Mouse (Mus musculus): ENCODE measurements around the gene Galk1. TPM values are rescaled to one million over a fixed set of nuclear protein-coding genes. Genes with fewer than 3 reads are reported as not detected.

The Galk1 gene
- polyA plus RNA-seq, 1 experiment from 2014 or later: 128 TPM

- Histone ChIP-seq H3K36me3 (ENCODE audit: control insufficient read depth, insufficient read depth, low read length) (no peaks in the 10 kb centered on the region), H3K4me3 (ENCODE audit: control insufficient read depth in 1 of 2, insufficient read depth in 1 of 2, low read depth in 1 of 2, low read length in 2 of 2) (no peak overlapping the region), H3K27ac (replicated peaks in 1 of 2; ENCODE audit: control insufficient read depth in 1 of 2, insufficient read depth in 1 of 2, low read depth in 2 of 2, low read length in 2 of 2) (no peak overlapping the region), H3K4me1 (ENCODE audit: control insufficient read depth in 2 of 2, insufficient read depth in 2 of 2, low read length in 2 of 2) (no peaks in the 10 kb centered on the region), H3K27me3 (ENCODE audit: control insufficient read depth, insufficient read depth, low read length) (peaks cover 9% of the 10 kb centered on the region), H3K9ac (ENCODE audit: low read length) (no peak overlapping the region), H3K4me2 (ENCODE audit: low read length) (no peak overlapping the region), H3K9me3 (ENCODE audit: control insufficient read depth, low read length) (no peaks in the 10 kb centered on the region)
- WGBS: 72% methylated on average over 8 of the region's 8 CpGs
- ATAC-seq (ENCODE audit: insufficient number of reproducible peaks, insufficient read depth, low FRiP score, low read depth): no peak
These were observed 29.2 kb downstream of the Galk1 start for GRCm38 (mm10) chr11:115983291-115983690.

DNA sequence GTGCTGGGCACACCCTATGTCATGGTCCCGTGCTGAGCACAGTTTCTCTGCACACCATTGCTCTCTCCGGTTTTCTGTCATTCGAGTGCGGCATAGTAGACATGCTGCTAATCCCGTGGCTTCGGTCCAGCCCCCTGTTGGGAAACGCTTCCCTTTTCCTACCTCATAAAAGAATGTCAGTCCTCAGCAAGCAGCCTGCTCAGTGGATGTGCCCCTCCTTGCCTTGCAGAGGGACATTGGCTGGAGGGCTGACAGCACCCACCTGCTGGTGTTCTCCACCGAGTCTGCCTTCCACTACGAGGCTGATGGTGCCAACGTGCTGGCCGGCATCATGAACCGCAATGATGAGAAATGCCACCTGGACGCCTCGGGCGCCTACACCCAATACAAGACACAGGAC, 30.0 kb downstream of the Galk1 start:
- ATAC-seq (ENCODE audit: insufficient number of reproducible peaks, insufficient read depth, low FRiP score, low read depth): no peak
- 85% methylated on average over 15 of the region's 15 CpGs for WGBS
- no peak overlapping the region for H3K4me3 ChIP-seq (ENCODE audit: control insufficient read depth in 1 of 2, insufficient read depth in 1 of 2, low read depth in 1 of 2, low read length in 2 of 2)
- H3K4me1 ChIP-seq (ENCODE audit: control insufficient read depth in 2 of 2, insufficient read depth in 2 of 2, low read length in 2 of 2): no peaks in the 10 kb centered on the region
- H3K9me3 ChIP-seq (ENCODE audit: control insufficient read depth, low read length): no peaks in the 10 kb centered on the region
- no peaks in the 10 kb centered on the region for H3K36me3 ChIP-seq (ENCODE audit: control insufficient read depth, insufficient read depth, low read length)
- H3K4me2 ChIP-seq (ENCODE audit: low read length): no peak overlapping the region
- H3K9ac ChIP-seq (ENCODE audit: low read length): no peak overlapping the region
- H3K27me3 ChIP-seq (ENCODE audit: control insufficient read depth, insufficient read depth, low read length): peaks cover 11% of the 10 kb centered on the region
- no peak overlapping the region for H3K27ac ChIP-seq (replicated peaks in 1 of 2; ENCODE audit: control insufficient read depth in 1 of 2, insufficient read depth in 1 of 2, low read depth in 2 of 2, low read length in 2 of 2)

- Histone ChIP-seq H3K4me1 (ENCODE audit: control insufficient read depth in 2 of 2, insufficient read depth in 2 of 2, low read length in 2 of 2) (peaks cover 6 to 7% of the 10 kb centered on the region in 2 experiments; a peak in 3 of 4 replicates), H3K36me3 (ENCODE audit: control insufficient read depth, insufficient read depth, low read length) (no peaks in the 10 kb centered on the region), H3K9me3 (ENCODE audit: control insufficient read depth, low read length) (no peaks in the 10 kb centered on the region), H3K27ac (replicated peaks in 1 of 2; ENCODE audit: control insufficient read depth in 1 of 2, insufficient read depth in 1 of 2, low read depth in 2 of 2, low read length in 2 of 2) (no peak overlapping the region), H3K9ac (ENCODE audit: low read length) (no peak overlapping the region), H3K4me3 (ENCODE audit: control insufficient read depth in 1 of 2, insufficient read depth in 1 of 2, low read depth in 1 of 2, low read length in 2 of 2) (peak overlapping the region in 1 of 2 experiments; percentile 46; a peak in 1 of 4 replicates), H3K4me2 (ENCODE audit: low read length) (peak overlapping the region; percentile 80; the same call in 1 of the 2 replicates), H3K27me3 (ENCODE audit: control insufficient read depth, insufficient read depth, low read length) (peaks cover 54% of the 10 kb centered on the region)
- ATAC-seq (ENCODE audit: insufficient number of reproducible peaks, insufficient read depth, low FRiP score, low read depth): no peak
- WGBS: 39% methylated on average over 12 of the region's 12 CpGs
These were observed 37.0 kb downstream of the Galk1 start for GRCm38 (mm10) chr11:115975544-115975943.

GRCm38 (mm10) chr11:115975083-115975420, 37.5 kb downstream of the Galk1 start:
- Histone ChIP-seq H3K9me3 (ENCODE audit: control insufficient read depth, low read length) (no peaks in the 10 kb centered on the region), H3K4me3 (ENCODE audit: control insufficient read depth in 1 of 2, insufficient read depth in 1 of 2, low read depth in 1 of 2, low read length in 2 of 2) (peak overlapping the region; percentile 45 to 46), H3K27ac (replicated peaks in 1 of 2; ENCODE audit: control insufficient read depth in 1 of 2, insufficient read depth in 1 of 2, low read depth in 2 of 2, low read length in 2 of 2) (no peak overlapping the region), H3K27me3 (ENCODE audit: control insufficient read depth, insufficient read depth, low read length) (peaks cover 54% of the 10 kb centered on the region), H3K36me3 (ENCODE audit: control insufficient read depth, insufficient read depth, low read length) (no peaks in the 10 kb centered on the region), H3K4me2 (ENCODE audit: low read length) (peak overlapping the region; percentile 80), H3K9ac (ENCODE audit: low read length) (peak overlapping the region; percentile 51), H3K4me1 (ENCODE audit: control insufficient read depth in 2 of 2, insufficient read depth in 2 of 2, low read length in 2 of 2) (peaks cover 6 to 7% of the 10 kb centered on the region in 2 experiments; a peak in 3 of 4 replicates)
- 0 out of 2 replicates have a peak, but pooled peaks have one; percentile 7 for ATAC-seq (ENCODE audit: insufficient number of reproducible peaks, insufficient read depth, low FRiP score, low read depth)
- 4% methylated on average over 18 of the region's 18 CpGs for WGBS

- peak within 1 kb of the TSS; percentile 51 for H3K9ac ChIP-seq (ENCODE audit: low read length)
- peak within 1 kb of the TSS; percentile 80 for H3K4me2 ChIP-seq (ENCODE audit: low read length)
- ATAC-seq (ENCODE audit: insufficient number of reproducible peaks, insufficient read depth, low FRiP score, low read depth): peak; percentile 20; the same call in 1 of the 2 replicates
- peaks cover 54% of the 10 kb centered on the region for H3K27me3 ChIP-seq (ENCODE audit: control insufficient read depth, insufficient read depth, low read length)
- H3K36me3 ChIP-seq (ENCODE audit: control insufficient read depth, insufficient read depth, low read length): no peaks in the 10 kb centered on the region
- peaks cover 6 to 7% of the 10 kb centered on the region in 2 experiments; a peak in 3 of 4 replicates for H3K4me1 ChIP-seq (ENCODE audit: control insufficient read depth in 2 of 2, insufficient read depth in 2 of 2, low read length in 2 of 2)
- 10% methylated on average over 44 of the region's 58 CpGs for WGBS
- H3K27ac ChIP-seq (replicated peaks in 1 of 2; ENCODE audit: control insufficient read depth in 1 of 2, insufficient read depth in 1 of 2, low read depth in 2 of 2, low read length in 2 of 2): no peak within 1 kb of the TSS
- no peaks in the 10 kb centered on the region for H3K9me3 ChIP-seq (ENCODE audit: control insufficient read depth, low read length)
- peak within 1 kb of the TSS; percentile 45 to 46 for H3K4me3 ChIP-seq (ENCODE audit: control insufficient read depth in 1 of 2, insufficient read depth in 1 of 2, low read depth in 1 of 2, low read length in 2 of 2)
These were observed 38.0 kb downstream of the Galk1 start, which contains the start of gene Itgb4 for GRCm38 (mm10) chr11:115974309-115975082. Gene Itgb4, plus strand, starts transcription at chr11:115974709.

DNA sequence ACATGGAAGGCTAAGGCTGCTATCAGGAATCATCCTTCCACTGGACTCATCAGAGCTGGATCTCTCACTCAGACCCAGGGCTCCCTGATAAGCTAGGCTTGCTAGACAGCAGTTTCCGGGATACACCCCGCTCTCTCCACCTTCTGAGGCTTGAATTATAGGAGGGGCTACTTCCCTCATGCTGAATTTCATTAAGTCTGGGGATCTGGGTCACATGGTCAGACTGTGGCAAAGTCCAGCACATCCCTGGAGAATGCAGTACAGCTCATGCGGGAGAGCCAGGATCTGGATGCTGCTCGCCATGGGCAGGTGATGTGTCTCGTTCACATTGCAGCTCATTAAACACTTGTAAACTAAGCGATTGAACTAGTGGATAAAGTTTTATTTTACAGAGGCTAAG, 41.5 kb downstream of the Galk1 start:
- 66% methylated on average over 6 of the region's 6 CpGs for WGBS
- no peak for ATAC-seq (ENCODE audit: insufficient number of reproducible peaks, insufficient read depth, low FRiP score, low read depth)

DNA sequence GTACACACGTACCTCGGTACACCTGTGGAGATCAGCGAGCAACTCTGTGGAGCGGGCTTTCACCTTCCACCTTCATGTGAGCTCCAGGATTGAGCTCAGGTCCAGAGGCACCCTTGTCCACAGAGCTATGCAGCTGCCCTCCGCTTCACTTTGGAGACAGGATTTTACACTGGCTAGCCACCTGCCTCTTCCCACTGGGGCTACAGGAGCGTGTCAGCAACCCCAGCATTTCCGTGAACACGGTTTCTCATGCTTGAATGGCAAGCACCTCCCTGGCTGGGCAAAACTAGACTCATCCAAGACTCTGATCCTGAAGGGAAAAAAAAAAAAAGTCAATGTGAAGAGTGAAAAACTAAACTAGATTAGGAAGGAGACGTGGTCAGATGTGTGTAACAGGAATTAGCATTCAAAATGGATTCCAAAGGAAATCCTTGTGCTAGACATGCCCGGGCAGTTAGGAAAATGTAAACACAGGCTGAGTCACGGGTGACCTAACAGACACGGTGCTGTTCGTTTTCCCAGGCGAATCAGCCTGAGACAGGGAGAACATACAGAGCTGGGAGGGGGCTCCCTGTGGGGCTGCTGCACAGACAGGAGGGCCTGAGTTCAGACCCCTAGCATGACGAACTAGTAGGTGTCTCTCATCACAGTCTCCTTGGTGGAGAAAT, 42.4 kb downstream of the Galk1 start:
- Histone ChIP-seq H3K4me3 (ENCODE audit: control insufficient read depth in 1 of 2, insufficient read depth in 1 of 2, low read depth in 1 of 2, low read length in 2 of 2) (no peak overlapping the region), H3K36me3 (ENCODE audit: control insufficient read depth, insufficient read depth, low read length) (peaks cover 20% of the 10 kb centered on the region), H3K9ac (ENCODE audit: low read length) (no peak overlapping the region), H3K4me1 (ENCODE audit: control insufficient read depth in 2 of 2, insufficient read depth in 2 of 2, low read length in 2 of 2) (peaks cover 8 to 11% of the 10 kb centered on the region in 2 experiments; a peak in 3 of 4 replicates), H3K4me2 (ENCODE audit: low read length) (no peak overlapping the region), H3K27me3 (ENCODE audit: control insufficient read depth, insufficient read depth, low read length) (peaks cover 20% of the 10 kb centered on the region), H3K27ac (replicated peaks in 1 of 2; ENCODE audit: control insufficient read depth in 1 of 2, insufficient read depth in 1 of 2, low read depth in 2 of 2, low read length in 2 of 2) (no peak overlapping the region), H3K9me3 (ENCODE audit: control insufficient read depth, low read length) (no peaks in the 10 kb centered on the region)
- WGBS: 62% methylated on average over 15 of the region's 15 CpGs
- ATAC-seq (ENCODE audit: insufficient number of reproducible peaks, insufficient read depth, low FRiP score, low read depth): no peak

More for the DNA sequence above, 41.5 kb downstream of the Galk1 start:
- no peak overlapping the region for H3K27ac ChIP-seq (replicated peaks in 1 of 2; ENCODE audit: control insufficient read depth in 1 of 2, insufficient read depth in 1 of 2, low read depth in 2 of 2, low read length in 2 of 2)
- H3K9ac ChIP-seq (ENCODE audit: low read length): no peak overlapping the region
- no peak overlapping the region for H3K4me2 ChIP-seq (ENCODE audit: low read length)
- no peaks in the 10 kb centered on the region for H3K9me3 ChIP-seq (ENCODE audit: control insufficient read depth, low read length)
- peaks cover 11% of the 10 kb centered on the region for H3K36me3 ChIP-seq (ENCODE audit: control insufficient read depth, insufficient read depth, low read length)
- H3K27me3 ChIP-seq (ENCODE audit: control insufficient read depth, insufficient read depth, low read length): peaks cover 29% of the 10 kb centered on the region
- H3K4me3 ChIP-seq (ENCODE audit: control insufficient read depth in 1 of 2, insufficient read depth in 1 of 2, low read depth in 1 of 2, low read length in 2 of 2): no peak overlapping the region
- peaks cover 7 to 10% of the 10 kb centered on the region in 2 experiments; a peak in 3 of 4 replicates for H3K4me1 ChIP-seq (ENCODE audit: control insufficient read depth in 2 of 2, insufficient read depth in 2 of 2, low read length in 2 of 2)
